Mouse (Mus musculus): Measurements from ENCODE around the gene Asic1.

The Asic1 gene

GRCm38 (mm10) chr15:99663964-99664599, 6.1 kb upstream of the Asic1 start:
- in situ Hi-C loops (cut with MboI, MseI) = no loop called here

DNA sequence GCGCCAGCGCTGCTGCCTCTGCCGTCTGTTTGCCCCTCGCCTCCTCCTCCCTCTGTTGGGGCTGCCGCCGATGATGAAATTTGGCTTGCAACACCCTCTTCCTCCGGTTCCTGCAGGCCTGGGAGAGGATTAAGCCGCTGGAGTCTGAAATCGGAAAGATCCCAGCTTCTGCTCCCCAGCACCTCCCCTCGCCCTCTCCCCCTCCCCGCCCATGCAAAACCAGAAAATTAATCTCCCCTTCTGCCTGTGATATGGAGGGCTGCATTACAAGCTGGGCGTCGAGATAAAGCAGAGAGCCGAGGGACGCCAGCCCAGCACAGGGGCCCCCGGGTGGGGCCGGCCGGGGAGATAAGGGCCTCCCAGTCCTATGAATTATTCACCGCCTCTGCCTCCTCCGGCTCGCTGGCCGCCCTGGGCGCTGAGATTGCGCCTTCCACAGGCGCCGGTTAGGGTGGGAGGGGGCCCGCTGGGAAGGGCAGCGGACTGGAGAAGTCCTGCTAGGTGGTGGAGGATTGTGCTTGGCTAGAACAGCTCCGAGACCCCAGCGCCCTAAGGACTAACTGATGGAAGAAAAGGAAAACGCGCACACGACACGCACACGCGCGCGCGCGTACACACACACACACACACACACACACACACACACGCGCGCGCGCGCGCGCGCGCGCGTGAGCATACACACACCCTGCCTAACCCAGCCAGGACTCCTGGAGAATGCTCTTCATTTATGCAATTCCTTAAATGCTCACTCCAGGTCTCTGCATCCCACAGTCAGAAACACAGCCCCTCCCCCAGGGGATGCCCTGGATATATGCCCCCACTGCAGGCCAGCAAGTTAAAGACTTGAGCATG, 5.3 kb upstream of the Asic1 start:
- in situ Hi-C loops (cut with MboI, MseI) = loop anchor here in 1 of 2 experiments (5.0 kb wide), 1 partner anchor 68 kb away; no protein-coding TSS in a partner anchor

GRCm38 (mm10) chr15:99667544-99667943, 2.6 kb upstream of the Asic1 start:
- in situ Hi-C loops (cut with MboI, MseI) = loop anchor here in 1 of 2 experiments (5.0 kb wide), 1 partner anchor 70 kb away; no protein-coding TSS in a partner anchor

- in situ Hi-C loops (cut with MboI, MseI) = loop anchor here in 1 of 2 experiments (5.0 kb wide), 1 partner anchor 72 kb away; no protein-coding TSS in a partner anchor
Observed at GRCm38 (mm10) chr15:99668881-99669280, 1.3 kb upstream of the Asic1 start.

- in situ Hi-C loops (cut with MboI, MseI) = loop anchor here in 1 of 2 experiments (5.0 kb wide), 1 partner anchor 72 kb away; no protein-coding TSS in a partner anchor
Observed at GRCm38 (mm10) chr15:99669392-99669791, 776 bp upstream of the Asic1 start.

DNA sequence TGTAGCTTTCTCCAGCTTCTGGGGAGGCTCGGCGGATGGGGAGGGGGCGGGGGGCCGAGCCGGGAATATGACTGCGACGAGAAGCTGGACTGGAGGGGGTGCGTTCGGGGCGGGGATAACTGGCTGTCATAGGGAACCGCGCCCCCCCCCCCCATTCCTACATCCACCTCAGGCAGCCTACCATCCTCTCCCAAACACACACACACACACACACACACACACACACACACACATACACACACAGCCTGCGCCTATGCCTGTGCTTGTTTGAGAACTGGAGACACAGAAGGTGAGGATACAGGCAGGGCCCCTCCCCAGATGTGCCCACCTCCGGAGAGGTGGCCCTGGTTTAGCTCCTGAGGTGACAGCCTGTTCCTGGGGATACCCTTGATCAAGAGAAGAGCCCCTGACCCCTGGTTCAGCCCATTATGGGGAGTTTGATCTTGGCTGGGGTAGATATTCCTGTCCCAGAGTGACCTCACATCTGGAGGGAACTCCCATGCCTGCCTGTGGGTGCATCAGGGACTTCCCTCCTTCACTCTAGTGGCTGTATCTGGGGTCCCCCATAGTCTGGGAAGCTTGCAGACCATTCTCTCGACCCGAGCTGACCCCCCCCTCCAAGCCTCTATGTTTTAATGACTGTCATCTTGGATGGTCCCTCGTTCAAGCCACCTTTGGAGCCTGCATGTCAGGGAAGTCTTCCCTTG, 949 bp downstream of the Asic1 start:
- in situ Hi-C loops (cut with MboI, MseI) = loop anchor here (5.0 to 10.0 kb wide), 3 partner anchors 74 to 176 kb away; no protein-coding TSS in a partner anchor

- in situ Hi-C loops (cut with MboI, MseI) = loop anchor here (5.0 to 10.0 kb wide), 3 partner anchors 74 to 177 kb away; no protein-coding TSS in a partner anchor
Observed at GRCm38 (mm10) chr15:99671783-99672182, 1.6 kb downstream of the Asic1 start.

- in situ Hi-C loops (cut with MboI, MseI) = loop anchor here (5.0 to 25.0 kb wide), 4 partner anchors 78 to 1187 kb away; partner anchors contain the start of gene Scn8a (in 1 of the 2)
Observed at GRCm38 (mm10) chr15:99674866-99675265, 4.7 kb downstream of the Asic1 start.

DNA sequence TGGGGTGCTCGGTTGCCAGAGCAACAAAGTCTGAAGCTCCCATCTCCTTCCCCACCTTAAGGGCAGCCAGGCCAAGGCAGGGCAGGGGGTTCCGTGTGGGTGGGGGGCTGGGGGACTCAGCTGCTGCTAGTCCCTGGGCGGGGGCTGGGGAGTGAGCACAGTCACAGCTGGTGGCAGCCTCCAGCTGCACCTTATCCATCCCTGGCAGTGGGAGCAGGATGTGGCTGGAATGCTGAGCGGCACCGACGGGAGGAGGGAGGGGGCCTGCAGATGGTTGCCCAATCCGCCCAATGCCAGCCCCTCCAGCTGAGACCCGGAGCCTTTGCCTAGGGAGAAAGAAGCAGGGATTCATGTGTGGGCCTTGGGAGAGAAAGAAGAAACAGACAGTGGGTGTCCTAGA, 6.9 kb downstream of the Asic1 start:
- in situ Hi-C loops (cut with MboI, MseI) = loop anchor here in 1 of 2 experiments (10.0 to 25.0 kb wide), 2 partner anchors 182 to 1185 kb away; partner anchors contain the start of gene Scn8a

GRCm38 (mm10) chr15:99678063-99678800, 8.1 kb downstream of the Asic1 start:
- in situ Hi-C loops (cut with MboI, MseI) = loop anchor here in 1 of 2 experiments (10.0 to 25.0 kb wide), 2 partner anchors 183 to 1184 kb away; partner anchors contain the start of gene Scn8a

DNA sequence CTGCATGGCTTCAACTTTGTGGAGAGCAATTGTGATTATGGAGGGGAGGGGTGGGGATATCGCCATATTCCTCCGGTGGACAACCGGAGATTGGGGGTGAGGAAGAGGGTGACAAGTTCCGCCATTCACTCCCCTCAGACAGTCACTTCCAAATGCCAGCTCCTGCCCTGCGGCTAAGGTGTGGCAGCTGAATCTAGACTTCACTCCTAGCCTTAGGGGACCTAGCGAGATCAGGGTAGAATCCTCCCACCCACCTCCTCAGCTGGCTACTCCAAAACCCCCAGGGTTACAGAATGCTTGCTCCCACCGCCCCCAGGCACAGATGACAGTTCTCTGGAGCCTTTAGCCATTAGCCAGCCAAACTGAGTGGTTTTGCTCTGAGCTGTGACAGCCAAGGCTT, 8.8 kb downstream of the Asic1 start:
- in situ Hi-C loops (cut with MboI, MseI) = loop anchor here in 1 of 2 experiments (10.0 to 25.0 kb wide), 2 partner anchors 184 to 1183 kb away; partner anchors contain the start of gene Scn8a

DNA sequence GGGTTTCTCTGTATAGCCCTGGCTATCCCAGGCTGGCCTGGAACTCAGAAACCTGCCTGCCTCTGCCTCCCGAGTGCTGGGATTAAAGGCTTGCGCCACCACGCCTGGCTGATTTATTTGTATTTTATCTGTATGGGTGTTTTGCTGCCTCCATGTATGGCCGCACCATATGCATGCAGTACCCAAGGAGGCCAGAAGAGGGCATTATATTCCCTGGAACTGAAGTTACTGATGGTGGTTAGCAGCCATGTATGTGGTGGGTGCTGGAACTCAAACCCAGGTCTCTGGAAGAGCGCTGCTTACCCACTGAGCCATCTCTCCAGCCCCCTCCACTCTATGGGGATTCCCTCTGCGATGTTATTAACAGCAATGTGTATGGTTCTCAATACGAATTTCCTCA, 12.7 kb downstream of the Asic1 start:
- in situ Hi-C loops (cut with MboI, MseI) = loop anchor here in 1 of 2 experiments (25.0 kb wide), 1 partner anchor 1179 kb away; the partner anchor contains the start of gene Scn8a

- in situ Hi-C loops (cut with MboI, MseI) = loop anchor here in 1 of 2 experiments (25.0 kb wide), 1 partner anchor 1178 kb away; the partner anchor contains the start of gene Scn8a
Observed at GRCm38 (mm10) chr15:99684156-99684555, 14.0 kb downstream of the Asic1 start.

GRCm38 (mm10) chr15:99688712-99689111, 18.5 kb downstream of the Asic1 start:
- in situ Hi-C loops (cut with MboI, MseI) = loop anchor here in 1 of 2 experiments (25.0 kb wide), 1 partner anchor 1174 kb away; the partner anchor contains the start of gene Scn8a

GRCm38 (mm10) chr15:99690924-99691323, 20.8 kb downstream of the Asic1 start:
- in situ Hi-C loops (cut with MboI, MseI) = loop anchor here in 1 of 2 experiments (25.0 kb wide), 1 partner anchor 1171 kb away; the partner anchor contains the start of gene Scn8a

DNA sequence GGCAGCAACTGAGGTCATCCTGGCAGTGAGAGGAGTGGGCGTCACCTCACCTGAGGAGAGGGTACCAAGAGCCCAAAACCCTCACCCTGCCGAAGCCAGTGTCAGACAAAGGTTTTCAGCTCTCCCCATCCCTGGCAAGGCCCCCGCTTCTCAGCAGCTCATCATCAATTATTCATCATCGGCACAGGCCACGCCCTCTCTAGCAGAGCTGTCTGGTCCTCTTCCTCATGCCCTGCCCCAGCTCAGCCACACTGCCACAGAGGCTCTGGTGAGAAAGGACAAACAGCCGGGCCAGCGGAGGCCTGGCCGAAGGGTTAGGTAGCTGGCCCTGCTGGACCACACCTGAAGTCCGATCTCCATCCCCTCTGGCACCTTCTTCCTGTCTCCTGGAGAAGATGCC, 21.8 kb downstream of the Asic1 start:
- in situ Hi-C loops (cut with MboI, MseI) = loop anchor here in 1 of 2 experiments (25.0 kb wide), 1 partner anchor 1170 kb away; the partner anchor contains the start of gene Scn8a

GRCm38 (mm10) chr15:99697309-99697708, 27.1 kb downstream of the Asic1 start:
- in situ Hi-C loops (cut with MboI, MseI) = loop anchor here in 1 of 2 experiments (25.0 kb wide), 1 partner anchor 1165 kb away; the partner anchor contains the start of gene Scn8a

GRCm38 (mm10) chr15:99698533-99699085, 28.4 kb downstream of the Asic1 start:
- in situ Hi-C loops (cut with MboI, MseI) = loop anchor here in 1 of 2 experiments (25.0 kb wide), 1 partner anchor 1164 kb away; the partner anchor contains the start of gene Scn8a

GRCm38 (mm10) chr15:99699715-99700114, 29.5 kb downstream of the Asic1 start:
- in situ Hi-C loops (cut with MboI, MseI) = loop anchor here in 1 of 2 experiments (25.0 kb wide), 1 partner anchor 1163 kb away; the partner anchor contains the start of gene Scn8a

All from T-helper 17 cell (primary cell).